Mouse (Mus musculus) hindbrain, postnatal 0 days (tissue): ENCODE measurements around the gene Flot1. TPM values are rescaled to one million over a fixed set of nuclear protein-coding genes. Genes with fewer than 3 reads are reported as not detected.

Experiments
- ATAC-seq: fragments of 200-750 bp; cut with Nextera tagmentation; 2 replicates; pipeline ENCODE4 v1.8.0; 2017; ENCODE audit warnings: mild to moderate bottlenecking, moderate TSS enrichment, moderate library complexity
- DNase-seq: peaks from one replicate; pipeline ENCODE4 v3.0.0-alpha.2; 2015; ENCODE audit warnings: low spot score
- H3K27ac ChIP-seq: fragments of 300-500 bp; sonication (generic); 2 replicates; pipeline ENCODE4 v1.5.1; 2014; ENCODE audit warnings: mild to moderate bottlenecking
- H3K27me3 ChIP-seq: fragments of 300-500 bp; sonication (generic); 2 replicates; pipeline ENCODE4 v1.6.1; 2014; ENCODE audit warnings: low read length, mixed read lengths; ENCODE audit not compliant: insufficient read depth
- H3K36me3 ChIP-seq: fragments of 300-500 bp; sonication (generic); 2 replicates; pipeline ENCODE4 v1.6.1; 2014; ENCODE audit warnings: low read length, mixed read lengths; ENCODE audit not compliant: insufficient read depth
- H3K4me1 ChIP-seq: fragments of 300-500 bp; sonication (generic); 2 replicates; pipeline ENCODE4 v1.6.1; 2014; ENCODE audit warnings: antibody characterized with exemption, low read length, mixed read lengths; ENCODE audit not compliant: insufficient read depth
- H3K4me2 ChIP-seq: fragments of 300-500 bp; sonication (generic); 2 replicates; pipeline ENCODE4 v1.6.1; 2014; ENCODE audit warnings: low read depth, mild to moderate bottlenecking, low read length, moderate library complexity, mixed read lengths
- H3K4me3 ChIP-seq: fragments of 300-500 bp; sonication (generic); 2 replicates; pipeline ENCODE4 v1.5.1; 2014; ENCODE audit warnings: low read length
- H3K9ac ChIP-seq: fragments of 300-500 bp; sonication (generic); replicated peaks from 2 replicates; pipeline ENCODE4 v1.6.1; 2014; ENCODE audit warnings: mild to moderate bottlenecking, low read length, moderate library complexity, mixed read lengths
- H3K9me3 ChIP-seq: fragments of 300-500 bp; sonication (generic); 2 replicates; pipeline ENCODE4 v1.6.1; 2016; ENCODE audit warnings: low read length, mixed read lengths
- CTCF ChIP-seq: IDR thresholded peaks from 2 replicates; pipeline ENCODE4 v1.5.1; 2016; ENCODE audit warnings: antibody characterized with exemption, control low read depth, low read depth
- WGBS: fragments of 180-500 bp; shearing (Covaris S2); extraction: QIAGEN DNeasy Blood & Tissue Kit; methylation state at CpG from one replicate; pipeline ENCODE4 v1.1.7; 2014; 5-methylcytosine and 5-hydroxymethylcytosine counted together
- microRNA-seq, 2 experiments: library from miRNA; unstranded; fragments of <30 nt; microRNA quantifications; one replicate each; pipeline ENCODE4; 2016
- polyA plus RNA-seq: library from polyadenylated mRNA; unstranded; fragments of >200 nt; fragmentation: Nextera tagmentation; extraction: Ambion mirVana; gene quantifications from 2 replicates; pipeline ENCODE4 v1.2.1, GENCODE M21; 2015
- total RNA-seq: library from RNA; depleted of rRNA; stranded (reverse); fragments of >200 nt; gene quantifications from 2 replicates; pipeline ENCODE4 v1.2.3, GENCODE M21; 2014; rRNA removed

Gene Flot1
- total and polyA plus RNA-seq, 2 experiments from 2014 or later: 142 to 162 TPM

- peaks cover 19% of the 10 kb centered on the region for H3K4me1 ChIP-seq
- DNase-seq: no peak
- 65% methylated on average over 8 of the region's 9 CpGs for WGBS
Observed at GRCm38 (mm10) chr17:35870151-35870883, 47.3 kb downstream of the Flot1 start.

GRCm38 (mm10) chr17:35870884-35871696 is 48.1 kb downstream of the Flot1 start:
- Histone ChIP-seq H3K4me1 (peaks cover 19% of the 10 kb centered on the region), H3K27me3 (no peaks in the 10 kb centered on the region), H3K4me2 (peak overlapping the region; percentile 93), H3K9ac (no peak overlapping the region), H3K27ac (peak overlapping the region; percentile 95; the same call in 1 of the 2 replicates), H3K36me3 (peaks cover 3% of the 10 kb centered on the region; the same call in 1 of the 2 replicates), H3K9me3 (no peaks in the 10 kb centered on the region), H3K4me3 (peak overlapping the region; percentile 56; the same call in 1 of the 2 replicates)
- peak; percentile 23 for DNase-seq
- peak; percentile 73 for TF ChIP-seq CTCF
- 77% methylated on average over 8 of the region's 8 CpGs for WGBS
- no peak for ATAC-seq

More at GRCm38 (mm10) chr17:35870151-35870883, 47.3 kb downstream of the Flot1 start:
- no peak for ATAC-seq
- Histone ChIP-seq H3K36me3 (peaks cover 3% of the 10 kb centered on the region; the same call in 1 of the 2 replicates), H3K9me3 (no peaks in the 10 kb centered on the region), H3K4me3 (peak overlapping the region; percentile 56), H3K4me2 (peak overlapping the region; percentile 93), H3K9ac (peak overlapping the region; percentile 24; the same call in 1 of the 2 replicates), H3K27me3 (no peaks in the 10 kb centered on the region), H3K27ac (peak overlapping the region; percentile 95)
- no peak for TF ChIP-seq CTCF

- Histone ChIP-seq H3K36me3 (peaks cover 3% of the 10 kb centered on the region; the same call in 1 of the 2 replicates), H3K27ac (peak overlapping the region; percentile 16), H3K4me2 (no peak overlapping the region), H3K4me1 (peaks cover 13% of the 10 kb centered on the region), H3K9ac (0 out of 2 replicates have a peak overlapping the region, but pooled peaks have one; percentile 5), H3K27me3 (no peaks in the 10 kb centered on the region), H3K9me3 (no peaks in the 10 kb centered on the region), H3K4me3 (no peak overlapping the region)
- DNase-seq: peak; percentile 87
- ATAC-seq: peak; percentile 57
- peak; percentile 93 for TF ChIP-seq CTCF
- WGBS: 31% methylated on average over 20 of the region's 21 CpGs
Observed at GRCm38 (mm10) chr17:35873774-35874519, 50.9 kb downstream of the Flot1 start.

- Histone ChIP-seq H3K4me1 (peaks cover 8% of the 10 kb centered on the region), H3K9me3 (no peaks in the 10 kb centered on the region), H3K9ac (no peak overlapping the region), H3K27ac (no peak overlapping the region), H3K4me3 (no peak overlapping the region), H3K4me2 (no peak overlapping the region), H3K27me3 (no peaks in the 10 kb centered on the region), H3K36me3 (peaks cover 3% of the 10 kb centered on the region; the same call in 1 of the 2 replicates)
- WGBS: 90% methylated on average over 6 of the region's 6 CpGs
- no peak for ATAC-seq
- no peak for DNase-seq
- no peak for TF ChIP-seq CTCF
Observed at GRCm38 (mm10) chr17:35874721-35875120, 51.7 kb downstream of the Flot1 start.

- peak within 1 kb of the TSS; percentile 93 for H3K4me3 ChIP-seq
- 6% methylated on average over 66 of the region's 66 CpGs for whole genome bisulfite sequencing
- peaks cover 4% of the 10 kb centered on the region; the same call in 1 of the 2 replicates for H3K4me1 ChIP-seq
- H3K36me3 ChIP-seq: peaks cover 28% of the 10 kb centered on the region
- ATAC-seq (peak; percentile 94), DNase-seq (peak; percentile 98)
- peak within 1 kb of the TSS; percentile 81 for H3K9ac ChIP-seq
- H3K9me3 ChIP-seq: no peaks in the 10 kb centered on the region
- peak; percentile 89 for TF ChIP-seq CTCF
- H3K27ac ChIP-seq: peak within 1 kb of the TSS; percentile 77
- H3K4me2 ChIP-seq: peak within 1 kb of the TSS; percentile 83
- no peaks in the 10 kb centered on the region for H3K27me3 ChIP-seq
Observed at GRCm38 (mm10) chr17:35879245-35880057, 56.4 kb downstream of the Flot1 start, which contains the start of gene Dhx16. TSS of gene Dhx16 (plus strand) at chr17:35879819.

Small RNA genes lying within 50 kb of the gene (microRNA-seq; reads per million reads assigned to microRNA genes)
- 0 to 0.18 reads per million in 2 experiments for gene Gm28033

Other genes with a start within 250 kb of the Flot1 start
- not detected in 2 replicates for gene Sfta2, start 221.7 kb upstream of the Flot1 start, total RNA-seq
- gene Sfta2, start 221.7 kb upstream of the Flot1 start, polyA plus RNA-seq: not detected in 2 replicates
- gene Gm9573, start 196.6 kb upstream of the Flot1 start, total RNA-seq: not detected in 2 replicates
- gene Gm9573, start 196.6 kb upstream of the Flot1 start, polyA plus RNA-seq: not detected in 2 replicates
- gene Mucl3, start 179.5 kb upstream of the Flot1 start, total RNA-seq: 0.61 TPM in 1 of 2 replicates, not detected in the other
- gene Mucl3, start 179.5 kb upstream of the Flot1 start, polyA plus RNA-seq: 0.10 TPM in 1 of 2 replicates, not detected in the other
- 37.3 and 46.8 TPM in 2 replicates for gene Vars2, start 155.6 kb upstream of the Flot1 start, total RNA-seq
- gene Vars2, start 155.6 kb upstream of the Flot1 start, polyA plus RNA-seq: 12.6 and 14.8 TPM in 2 replicates
- 26.1 and 27.2 TPM in 2 replicates for gene Gtf2h4, start 149.5 kb upstream of the Flot1 start, total RNA-seq
- gene Gtf2h4, start 149.5 kb upstream of the Flot1 start, polyA plus RNA-seq: 18.6 and 21.3 TPM in 2 replicates
- gene Ddr1, start 118.6 kb upstream of the Flot1 start, total RNA-seq: 108 and 139 TPM in 2 replicates
- gene Ddr1, start 118.6 kb upstream of the Flot1 start, polyA plus RNA-seq: 63.3 and 66.3 TPM in 2 replicates
- gene Ier3, start 1.5 kb upstream of the Flot1 start, total RNA-seq: 13.7 and 19.4 TPM in 2 replicates
- gene Ier3, start 1.5 kb upstream of the Flot1 start, polyA plus RNA-seq: 18.3 and 19.4 TPM in 2 replicates
- gene Tubb5, start 15.1 kb downstream of the Flot1 start, total RNA-seq: 3,311 and 3,326 TPM in 2 replicates
- 1,502 and 1,606 TPM in 2 replicates for gene Tubb5, start 15.1 kb downstream of the Flot1 start, polyA plus RNA-seq
- 14.7 and 26.7 TPM in 2 replicates for gene Mdc1, start 18.3 kb downstream of the Flot1 start, total RNA-seq
- gene Mdc1, start 18.3 kb downstream of the Flot1 start, polyA plus RNA-seq: 3.9 and 4.1 TPM in 2 replicates
- 14.7 and 27.2 TPM in 2 replicates for gene Nrm, start 38.1 kb downstream of the Flot1 start, total RNA-seq
- 24.6 and 25.7 TPM in 2 replicates for gene Nrm, start 38.1 kb downstream of the Flot1 start, polyA plus RNA-seq
- gene Ppp1r18, start 42.4 kb downstream of the Flot1 start, total RNA-seq: 32.0 and 34.3 TPM in 2 replicates
- gene Ppp1r18, start 42.4 kb downstream of the Flot1 start, polyA plus RNA-seq: 18.4 and 19.3 TPM in 2 replicates
- gene Dhx16, start 56.6 kb downstream of the Flot1 start, total RNA-seq: 31.3 and 33.2 TPM in 2 replicates
- gene Dhx16, start 56.6 kb downstream of the Flot1 start, polyA plus RNA-seq: 22.9 and 23.1 TPM in 2 replicates
- gene 2310061I04Rik, start 74.2 kb downstream of the Flot1 start, total RNA-seq: 39.8 and 49.2 TPM in 2 replicates
- 69.0 and 74.3 TPM in 2 replicates for gene 2310061I04Rik, start 74.2 kb downstream of the Flot1 start, polyA plus RNA-seq
- 163 and 169 TPM in 2 replicates for gene Atat1, start 86.8 kb downstream of the Flot1 start, total RNA-seq
- 222 and 225 TPM in 2 replicates for gene Atat1, start 86.8 kb downstream of the Flot1 start, polyA plus RNA-seq
- gene Mrps18b, start 93.2 kb downstream of the Flot1 start, total RNA-seq: 42.9 and 45.9 TPM in 2 replicates
- 66.6 and 72.2 TPM in 2 replicates for gene Mrps18b, start 93.2 kb downstream of the Flot1 start, polyA plus RNA-seq
- 37.5 and 44.0 TPM in 2 replicates for gene Ppp1r10, start 93.2 kb downstream of the Flot1 start, total RNA-seq
- gene Ppp1r10, start 93.2 kb downstream of the Flot1 start, polyA plus RNA-seq: 20.3 and 22.5 TPM in 2 replicates
- 47.7 and 57.3 TPM in 2 replicates for gene Abcf1, start 146.5 kb downstream of the Flot1 start, total RNA-seq
- gene Abcf1, start 146.5 kb downstream of the Flot1 start, polyA plus RNA-seq: 94.5 and 99.4 TPM in 2 replicates
- 101 and 106 TPM in 2 replicates for gene Gnl1, start 156.6 kb downstream of the Flot1 start, total RNA-seq
- 75.8 and 76.2 TPM in 2 replicates for gene Gnl1, start 156.6 kb downstream of the Flot1 start, polyA plus RNA-seq
- 39.9 and 46.7 TPM in 2 replicates for gene Prr3, start 157.0 kb downstream of the Flot1 start, total RNA-seq
- gene Prr3, start 157.0 kb downstream of the Flot1 start, polyA plus RNA-seq: 72.7 and 81.9 TPM in 2 replicates
- 0.10 and 0.11 TPM in 2 replicates for gene H2-T24, start 197.3 kb downstream of the Flot1 start, total RNA-seq
- 7.1 and 7.7 TPM in 2 replicates for gene H2-T24, start 197.3 kb downstream of the Flot1 start, polyA plus RNA-seq
- 6.6 and 7.3 TPM in 2 replicates for gene H2-T23, start 209.6 kb downstream of the Flot1 start, total RNA-seq
- gene H2-T23, start 209.6 kb downstream of the Flot1 start, polyA plus RNA-seq: 8.8 and 9.4 TPM in 2 replicates
- gene H2-T22, start 219.5 kb downstream of the Flot1 start, total RNA-seq: 10.0 and 15.4 TPM in 2 replicates
- gene H2-T22, start 219.5 kb downstream of the Flot1 start, polyA plus RNA-seq: 9.1 and 11.8 TPM in 2 replicates
- not detected in 2 replicates for gene Gm6034, start 219.7 kb downstream of the Flot1 start, total RNA-seq
- gene Gm6034, start 219.7 kb downstream of the Flot1 start, polyA plus RNA-seq: not detected in 2 replicates
- not detected in 2 replicates for gene Gm11127, start 235.1 kb downstream of the Flot1 start, total RNA-seq
- not detected in 2 replicates for gene Gm11127, start 235.1 kb downstream of the Flot1 start, polyA plus RNA-seq